Mouse (Mus musculus) heart, adult 2 months (tissue): ENCODE measurements at regions not wholly inside any gene's neighbourhood (a gene's known extent, or its start where the extent isn't known, plus 50 kb on each side); places are given as distances from the start of the nearest gene placed in this dataset.

Source experiments
- DNase-seq, 2 experiments: peaks; one replicate each; pipeline ENCODE4 v3.0.0; 2021
- H3K27ac ChIP-seq: fragments of 200-600 bp; 2 replicates; pipeline ENCODE4 v1.8.1; 2022
- H3K27me3 ChIP-seq: fragments of 200-500 bp; 2 replicates; pipeline ENCODE4 v1.6.1; 2012; ENCODE audit warnings: mild to moderate bottlenecking, low read length, inconsistent platforms, mixed read lengths; ENCODE audit not compliant: control insufficient read depth, insufficient read depth
- H3K36me3 ChIP-seq: fragments of 200-500 bp; 2 replicates; pipeline ENCODE4 v1.6.1; 2012; ENCODE audit warnings: low read length, inconsistent platforms; ENCODE audit not compliant: control insufficient read depth, insufficient read depth
- H3K4me1 ChIP-seq: fragments of 200-500 bp; 2 replicates; pipeline ENCODE4 v1.6.1; 2011; ENCODE audit warnings: low read length; ENCODE audit not compliant: control insufficient read depth, insufficient read depth
- H3K4me3 ChIP-seq: fragments of 200-600 bp; 2 replicates; pipeline ENCODE4 v1.8.1; 2022
- H3K79me2 ChIP-seq: fragments of 200-500 bp; replicated peaks from 2 replicates; pipeline ENCODE4 v1.6.1; 2012; ENCODE audit warnings: mild to moderate bottlenecking, inconsistent platforms, low read length, moderate library complexity, mixed read lengths; ENCODE audit not compliant: control insufficient read depth, insufficient read depth
- H3K9ac ChIP-seq: fragments of 200-500 bp; 2 replicates; pipeline ENCODE4 v1.6.1; 2012; ENCODE audit warnings: low read depth, mild to moderate bottlenecking, control low read depth, inconsistent platforms, low read length, mixed read lengths
- CTCF ChIP-seq: fragments of 200-600 bp; IDR thresholded peaks from 2 replicates; pipeline ENCODE4 v1.8.1; 2022; ENCODE audit warnings: antibody characterized with exemption, mild to moderate bottlenecking, moderate library complexity
- EP300 ChIP-seq: fragments of 200-500 bp; IDR thresholded peaks from 2 replicates; pipeline ENCODE4 v1.6.1; 2011; ENCODE audit warnings: low read depth, low read length, control low read depth; ENCODE audit not compliant: insufficient read depth
- POLR2A ChIP-seq: fragments of 200-500 bp; IDR thresholded peaks from 2 replicates; pipeline ENCODE4 v1.6.1; 2011; ENCODE audit warnings: mild to moderate bottlenecking, low read depth, low read length, control low read depth; ENCODE audit not compliant: insufficient read depth
- WGBS: fragments of 180-500 bp; shearing (Covaris S2); methylation state at CpG from one replicate; pipeline ENCODE4 v1.1.7; 2018; 5-methylcytosine and 5-hydroxymethylcytosine counted together
- intact Hi-C: fragments of 180-260 bp; cut with DNase I; formaldehyde crosslinking; loops from one replicate; pipeline ENCODE4 v1.15.1; 2025

GRCm38 (mm10) chrX:97748251-97749016, 371.4 kb upstream of the Eda2r start:
- no peaks in the 10 kb centered on the region for H3K4me1 ChIP-seq
- H3K9ac ChIP-seq = no peak overlapping the region
- no peak overlapping the region for H3K27ac ChIP-seq
- TF ChIP-seq CTCF (no peak), POLR2A (no peak), EP300 (no peak)
- intact Hi-C loops = no loop called here
- peak in 1 of 2 experiments; percentile 4 for DNase-seq
- H3K36me3 ChIP-seq = no peaks in the 10 kb centered on the region
- 72% methylated on average over 3 of the region's 3 CpGs for WGBS
- H3K27me3 ChIP-seq = no peaks in the 10 kb centered on the region
- H3K4me3 ChIP-seq = no peak overlapping the region
- no peaks in the 10 kb centered on the region for H3K79me2 ChIP-seq

- Histone ChIP-seq H3K9ac (no peak overlapping the region), H3K4me1 (no peaks in the 10 kb centered on the region), H3K79me2 (no peaks in the 10 kb centered on the region), H3K27me3 (no peaks in the 10 kb centered on the region), H3K36me3 (no peaks in the 10 kb centered on the region), H3K4me3 (no peak overlapping the region), H3K27ac (no peak overlapping the region)
- DNase-seq = no peak
- intact Hi-C loops = no loop called here
- TF ChIP-seq POLR2A (no peak), CTCF (no peak), EP300 (no peak)
- 74% methylated on average over 3 of the region's 3 CpGs for WGBS
These were observed 367.3 kb upstream of the Eda2r start for GRCm38 (mm10) chrX:97744356-97744755.

DNA sequence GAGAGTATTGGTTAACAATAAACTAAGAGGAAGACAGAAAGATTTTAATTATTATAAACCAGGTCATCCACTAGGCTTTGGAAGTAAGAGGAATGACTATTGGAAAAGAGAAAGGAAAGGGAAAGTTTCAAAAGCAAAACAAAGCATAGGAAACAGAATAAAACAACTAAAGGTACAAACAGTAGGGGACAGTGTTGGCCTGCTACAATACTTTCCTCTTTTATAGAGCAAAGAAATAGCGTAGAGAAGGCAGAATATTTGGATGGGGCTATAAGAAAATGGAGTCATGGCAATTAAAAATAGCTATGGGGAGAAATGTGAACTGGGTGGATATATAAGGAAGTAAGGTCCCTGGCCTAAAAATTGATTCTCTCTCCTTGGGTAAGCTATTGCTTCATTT, 347.5 kb upstream of the Eda2r start:
- Histone ChIP-seq H3K4me1 (no peaks in the 10 kb centered on the region), H3K4me3 (no peak overlapping the region), H3K36me3 (no peaks in the 10 kb centered on the region), H3K27ac (no peak overlapping the region), H3K27me3 (no peaks in the 10 kb centered on the region), H3K9ac (no peak overlapping the region), H3K79me2 (no peaks in the 10 kb centered on the region)
- TF ChIP-seq POLR2A (no peak), CTCF (peak; percentile 61)
- DNase-seq = no peak
- WGBS = 55% methylated on average over 1 of the region's 1 CpGs
- intact Hi-C loops = loop anchor here (5.0 kb wide), 1 partner anchor 893 kb away; no protein-coding TSS in a partner anchor

GRCm38 (mm10) chrX:97707851-97708250, 330.8 kb upstream of the Eda2r start:
- no peaks in the 10 kb centered on the region for H3K36me3 ChIP-seq
- no peaks in the 10 kb centered on the region for H3K79me2 ChIP-seq
- H3K4me1 ChIP-seq = no peaks in the 10 kb centered on the region
- DNase-seq = no peak
- intact Hi-C loops = no loop called here
- no peak for TF ChIP-seq POLR2A
- no peak for TF ChIP-seq CTCF
- TF ChIP-seq EP300 = no peak
- no peak overlapping the region for H3K27ac ChIP-seq
- WGBS = 70% methylated on average over 5 of the region's 5 CpGs
- no peak overlapping the region for H3K9ac ChIP-seq
- H3K27me3 ChIP-seq = no peaks in the 10 kb centered on the region
- H3K4me3 ChIP-seq = no peak overlapping the region

- no peak for TF ChIP-seq POLR2A
- TF ChIP-seq EP300 = no peak
- no peak for TF ChIP-seq CTCF
- no peak for DNase-seq
- Histone ChIP-seq H3K9ac (no peak overlapping the region), H3K4me1 (no peaks in the 10 kb centered on the region), H3K27ac (no peak overlapping the region), H3K27me3 (no peaks in the 10 kb centered on the region), H3K36me3 (no peaks in the 10 kb centered on the region), H3K79me2 (no peaks in the 10 kb centered on the region), H3K4me3 (no peak overlapping the region)
- intact Hi-C loops = no loop called here
- 75% methylated on average over 1 of the region's 1 CpGs for WGBS
These were observed 281.7 kb upstream of the Eda2r start for GRCm38 (mm10) chrX:97658726-97659125.

- no peaks in the 10 kb centered on the region for H3K27me3 ChIP-seq
- no peaks in the 10 kb centered on the region for H3K36me3 ChIP-seq
- no peak overlapping the region for H3K27ac ChIP-seq
- H3K79me2 ChIP-seq = no peaks in the 10 kb centered on the region
- H3K9ac ChIP-seq = no peak overlapping the region
- H3K4me3 ChIP-seq = no peak overlapping the region
- TF ChIP-seq POLR2A (no peak), CTCF (no peak), EP300 (no peak)
- no peaks in the 10 kb centered on the region for H3K4me1 ChIP-seq
- DNase-seq = no peak
- intact Hi-C loops = no loop called here
- WGBS = 44% methylated on average over 3 of the region's 3 CpGs
These were observed 274.7 kb upstream of the Eda2r start for GRCm38 (mm10) chrX:97651601-97652290.
